Mouse (Mus musculus) telencephalon, adult 2 months (tissue): ENCODE results near the gene 3110082J24Rik.

ENCODE experiments used
- DNase-seq: peaks from one replicate; pipeline ENCODE4 v3.0.0-alpha.2; 2011; ENCODE audit warnings: low read depth, low spot score

Gene 3110082J24Rik

GRCm38 (mm10) chr5:30118018-30118417, 12.1 kb upstream of the 3110082J24Rik start:
- DNase-seq = no peak

GRCm38 (mm10) chr5:30115718-30116117, 9.8 kb upstream of the 3110082J24Rik start:
- DNase-seq = no peak

- no peak for DNase-seq
Observed at GRCm38 (mm10) chr5:30114761-30115140, 8.9 kb upstream of the 3110082J24Rik start.

GRCm38 (mm10) chr5:30113881-30114760, 8.2 kb upstream of the 3110082J24Rik start:
- no peak for DNase-seq

GRCm38 (mm10) chr5:30112533-30113068, 6.7 kb upstream of the 3110082J24Rik start:
- no peak for DNase-seq

- no peak for DNase-seq
Observed at GRCm38 (mm10) chr5:30111771-30112170, 5.9 kb upstream of the 3110082J24Rik start.

GRCm38 (mm10) chr5:30111126-30111525, 5.2 kb upstream of the 3110082J24Rik start:
- DNase-seq = no peak

GRCm38 (mm10) chr5:30110371-30111060, 4.6 kb upstream of the 3110082J24Rik start:
- DNase-seq = no peak

- DNase-seq = no peak
Observed at GRCm38 (mm10) chr5:30109899-30110298, 4.0 kb upstream of the 3110082J24Rik start.

- no peak for DNase-seq
Observed at GRCm38 (mm10) chr5:30108233-30108632, 2.3 kb upstream of the 3110082J24Rik start.

- DNase-seq = no peak
Observed at GRCm38 (mm10) chr5:30107611-30108041, 1.7 kb upstream of the 3110082J24Rik start.

- DNase-seq = no peak
Observed at GRCm38 (mm10) chr5:30107186-30107585, 1.3 kb upstream of the 3110082J24Rik start.

- no peak for DNase-seq
Observed at GRCm38 (mm10) chr5:30106756-30107155, 870 bp upstream of the 3110082J24Rik start.

- no peak for DNase-seq
Observed at GRCm38 (mm10) chr5:30104841-30105667, 832 bp downstream of the 3110082J24Rik start, which contains the start of gene Garem2. Gene Garem2, plus strand, starts transcription at chr5:30105161.

- DNase-seq = no peak
Observed at GRCm38 (mm10) chr5:30104339-30104738, 1.5 kb downstream of the 3110082J24Rik start.

GRCm38 (mm10) chr5:30103340-30103739, 2.5 kb downstream of the 3110082J24Rik start:
- no peak for DNase-seq

- no peak for DNase-seq
Observed at GRCm38 (mm10) chr5:30098260-30098659, 7.6 kb downstream of the 3110082J24Rik start.

- no peak for DNase-seq
Observed at GRCm38 (mm10) chr5:30095731-30096130, 10.2 kb downstream of the 3110082J24Rik start.

GRCm38 (mm10) chr5:30094399-30094798, 11.5 kb downstream of the 3110082J24Rik start:
- DNase-seq = no peak

GRCm38 (mm10) chr5:30092701-30093100, 13.2 kb downstream of the 3110082J24Rik start:
- no peak for DNase-seq
